Mouse (Mus musculus): ENCODE data around the gene Ugcg. TPM values are rescaled to one million over a fixed set of nuclear protein-coding genes. Genes with fewer than 3 reads are reported as not detected.

Gene Ugcg
- polyA plus RNA-seq, 1 experiment from 2014 or later = 13.6 TPM

DNA sequence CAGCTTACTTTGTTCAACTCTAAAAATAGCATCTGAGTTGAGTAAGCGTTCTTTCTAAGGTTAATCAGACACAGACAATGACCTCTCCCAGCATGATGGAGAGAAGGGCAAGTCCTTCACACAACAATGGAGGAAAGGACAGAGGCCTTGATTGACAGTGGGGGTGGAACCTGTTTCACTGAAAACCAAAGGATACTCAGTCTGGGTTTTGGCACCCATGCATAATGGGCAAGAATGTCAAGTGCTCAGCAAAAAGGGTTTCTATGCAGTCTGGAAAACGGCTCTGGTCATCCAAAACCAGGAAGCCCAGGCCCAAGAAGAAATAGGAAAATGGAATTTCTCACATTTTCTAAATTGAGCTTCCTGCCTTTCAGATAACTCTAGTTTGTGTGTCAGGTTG is 16.4 kb upstream of the Ugcg start:
- 49% methylated on average over 2 of the region's 2 CpGs for WGBS
- no peak overlapping the region for H3K4me3 ChIP-seq
- no peak overlapping the region for H3K27ac ChIP-seq
- no peaks in the 10 kb centered on the region for H3K9me3 ChIP-seq
- H3K9ac ChIP-seq = no peak overlapping the region
- no peaks in the 10 kb centered on the region for H3K4me1 ChIP-seq
- H3K36me3 ChIP-seq = no peaks in the 10 kb centered on the region
- ATAC-seq (ENCODE audit: insufficient number of reproducible peaks, insufficient read depth, low FRiP score, low TSS enrichment) = no peak
- no peaks in the 10 kb centered on the region for H3K27me3 ChIP-seq
- H3K4me2 ChIP-seq (replicated peaks) = no peak overlapping the region

DNA sequence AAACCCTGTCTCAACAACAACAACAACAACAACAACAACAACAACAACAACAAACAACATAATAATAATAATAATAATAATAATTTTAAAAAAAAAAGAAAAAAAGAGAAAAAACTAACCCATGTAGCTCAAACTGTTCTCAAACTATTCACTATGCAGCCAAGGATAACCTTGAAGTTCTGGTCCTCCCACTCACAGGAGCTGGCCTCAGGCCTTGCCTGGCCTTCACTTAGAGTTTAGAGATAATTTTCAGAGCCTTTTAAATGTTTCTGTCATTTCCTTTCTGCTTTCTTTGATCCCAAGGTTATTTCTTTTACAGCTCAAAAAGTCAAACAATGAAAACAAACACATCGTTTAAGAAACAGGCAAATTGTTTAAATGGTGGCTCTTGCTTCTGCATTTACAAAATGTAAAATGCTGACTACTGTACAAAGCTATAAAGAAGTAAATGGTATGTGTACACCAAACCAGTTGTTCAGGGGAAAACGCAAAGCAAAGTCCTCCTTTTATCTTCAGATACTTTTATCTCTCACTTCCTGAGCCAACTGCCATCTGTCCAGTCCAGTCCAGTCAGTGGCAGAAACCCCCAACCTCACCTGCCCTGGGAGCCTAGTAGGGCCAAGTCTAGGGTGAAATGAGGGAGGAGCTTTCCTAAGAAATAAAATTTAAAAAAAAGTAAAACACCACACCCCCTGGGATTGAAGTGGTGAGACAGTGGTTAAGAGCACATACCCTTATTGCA is 15.7 kb upstream of the Ugcg start:
- ATAC-seq (ENCODE audit: insufficient number of reproducible peaks, insufficient read depth, low FRiP score, low TSS enrichment) = no peak
- WGBS = 75% methylated on average over 2 of the region's 2 CpGs
- Histone ChIP-seq H3K4me1 (no peaks in the 10 kb centered on the region), H3K27ac (no peak overlapping the region), H3K4me3 (no peak overlapping the region), H3K4me2 (replicated peaks) (no peak overlapping the region), H3K27me3 (no peaks in the 10 kb centered on the region), H3K36me3 (no peaks in the 10 kb centered on the region), H3K9me3 (no peaks in the 10 kb centered on the region), H3K9ac (no peak overlapping the region)

GRCm38 (mm10) chr4:59175003-59175402 is 14.1 kb upstream of the Ugcg start:
- Histone ChIP-seq H3K27ac (no peak overlapping the region), H3K36me3 (no peaks in the 10 kb centered on the region), H3K4me2 (replicated peaks) (no peak overlapping the region), H3K4me1 (no peaks in the 10 kb centered on the region), H3K27me3 (no peaks in the 10 kb centered on the region), H3K9ac (no peak overlapping the region), H3K4me3 (no peak overlapping the region), H3K9me3 (no peaks in the 10 kb centered on the region)
- no peak for ATAC-seq (ENCODE audit: insufficient number of reproducible peaks, insufficient read depth, low FRiP score, low TSS enrichment)
- WGBS = 67% methylated on average over 4 of the region's 4 CpGs

- Histone ChIP-seq H3K4me3 (no peak overlapping the region), H3K36me3 (no peaks in the 10 kb centered on the region), H3K27ac (no peak overlapping the region), H3K27me3 (no peaks in the 10 kb centered on the region), H3K4me2 (replicated peaks) (no peak overlapping the region), H3K9me3 (no peaks in the 10 kb centered on the region), H3K9ac (no peak overlapping the region), H3K4me1 (no peaks in the 10 kb centered on the region)
- no peak for ATAC-seq (ENCODE audit: insufficient number of reproducible peaks, insufficient read depth, low FRiP score, low TSS enrichment)
- WGBS = 33% methylated on average over 6 of the region's 6 CpGs
These were observed 13.1 kb upstream of the Ugcg start for GRCm38 (mm10) chr4:59175929-59176328.

- Histone ChIP-seq H3K36me3 (no peaks in the 10 kb centered on the region), H3K4me2 (replicated peaks) (no peak overlapping the region), H3K9ac (no peak overlapping the region), H3K27me3 (no peaks in the 10 kb centered on the region), H3K9me3 (no peaks in the 10 kb centered on the region), H3K4me1 (no peaks in the 10 kb centered on the region), H3K4me3 (no peak overlapping the region), H3K27ac (no peak overlapping the region)
- 86% methylated on average over 2 of the region's 2 CpGs for WGBS
- ATAC-seq (ENCODE audit: insufficient number of reproducible peaks, insufficient read depth, low FRiP score, low TSS enrichment) = no peak
These were observed 11.5 kb upstream of the Ugcg start for GRCm38 (mm10) chr4:59177566-59177965.

GRCm38 (mm10) chr4:59181320-59182271 is 7.5 kb upstream of the Ugcg start:
- WGBS = 56% methylated on average over 5 of the region's 5 CpGs
- H3K9me3 ChIP-seq = no peaks in the 10 kb centered on the region
- H3K36me3 ChIP-seq = no peaks in the 10 kb centered on the region
- ATAC-seq (ENCODE audit: insufficient number of reproducible peaks, insufficient read depth, low FRiP score, low TSS enrichment) = no peak
- H3K27ac ChIP-seq = no peak overlapping the region
- no peaks in the 10 kb centered on the region for H3K27me3 ChIP-seq
- H3K4me1 ChIP-seq = no peaks in the 10 kb centered on the region
- H3K9ac ChIP-seq = no peak overlapping the region
- H3K4me3 ChIP-seq = no peak overlapping the region
- H3K4me2 ChIP-seq (replicated peaks) = no peak overlapping the region

DNA sequence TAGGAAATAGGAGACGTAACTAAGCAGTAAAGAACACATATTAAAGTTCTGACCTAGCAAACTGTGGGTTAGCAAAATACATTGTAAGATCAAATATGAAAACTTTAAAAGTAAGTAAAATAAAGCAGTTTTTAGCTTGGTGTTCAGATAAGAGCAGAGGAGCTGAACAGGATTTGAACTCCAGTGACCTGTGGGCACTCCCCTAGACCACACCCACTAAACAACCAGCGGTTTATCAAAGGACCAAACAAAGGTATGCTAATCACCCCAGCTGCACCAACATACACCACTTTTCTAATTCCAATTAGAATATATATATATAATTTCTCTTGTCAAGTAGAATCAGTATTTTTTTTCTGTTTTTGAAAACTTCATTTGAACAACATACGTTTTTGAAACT is 3.4 kb upstream of the Ugcg start:
- WGBS = 56% methylated on average over 3 of the region's 3 CpGs

GRCm38 (mm10) chr4:59187289-59187688 is 1.8 kb upstream of the Ugcg start:
- Histone ChIP-seq H3K4me1 (peaks cover 4% of the 10 kb centered on the region; the same call in 1 of the 2 replicates), H3K9ac (no peak overlapping the region), H3K36me3 (no peaks in the 10 kb centered on the region), H3K4me2 (replicated peaks) (no peak overlapping the region), H3K27ac (no peak overlapping the region), H3K9me3 (no peaks in the 10 kb centered on the region), H3K4me3 (no peak overlapping the region), H3K27me3 (no peaks in the 10 kb centered on the region)
- no peak for ATAC-seq (ENCODE audit: insufficient number of reproducible peaks, insufficient read depth, low FRiP score, low TSS enrichment)
- WGBS = 32% methylated on average over 3 of the region's 3 CpGs

More for the DNA sequence above, 3.4 kb upstream of the Ugcg start:
- Histone ChIP-seq H3K36me3 (no peaks in the 10 kb centered on the region), H3K4me2 (replicated peaks) (no peak overlapping the region), H3K9ac (no peak overlapping the region), H3K4me1 (peaks cover 4% of the 10 kb centered on the region; the same call in 1 of the 2 replicates), H3K27ac (no peak overlapping the region), H3K27me3 (no peaks in the 10 kb centered on the region), H3K4me3 (no peak overlapping the region), H3K9me3 (no peaks in the 10 kb centered on the region)
- no peak for ATAC-seq (ENCODE audit: insufficient number of reproducible peaks, insufficient read depth, low FRiP score, low TSS enrichment)

- Histone ChIP-seq H3K9me3 (no peaks in the 10 kb centered on the region), H3K27me3 (no peaks in the 10 kb centered on the region), H3K36me3 (no peaks in the 10 kb centered on the region), H3K27ac (peak overlapping the region; percentile 93; the same call in 1 of the 2 replicates), H3K4me1 (peaks cover 4% of the 10 kb centered on the region; the same call in 1 of the 2 replicates), H3K9ac (peak overlapping the region; percentile 96; the same call in 1 of the 2 replicates), H3K4me2 (replicated peaks) (peak overlapping the region; percentile 84), H3K4me3 (peak overlapping the region; percentile 93)
- 30% methylated on average over 4 of the region's 4 CpGs for WGBS
- no peak; the same call in 1 of the 2 replicates for ATAC-seq (ENCODE audit: insufficient number of reproducible peaks, insufficient read depth, low FRiP score, low TSS enrichment)
These were observed 619 bp upstream of the Ugcg start for GRCm38 (mm10) chr4:59188474-59188801.

GRCm38 (mm10) chr4:59189546-59190237 is 635 bp downstream of the Ugcg start:
- peak; percentile 75 for ATAC-seq (ENCODE audit: insufficient number of reproducible peaks, insufficient read depth, low FRiP score, low TSS enrichment)
- Histone ChIP-seq H3K9me3 (no peaks in the 10 kb centered on the region), H3K4me2 (replicated peaks) (peak overlapping the region; percentile 84), H3K9ac (peak overlapping the region; percentile 96), H3K27me3 (no peaks in the 10 kb centered on the region), H3K27ac (peak overlapping the region; percentile 93), H3K4me3 (peak overlapping the region; percentile 93), H3K36me3 (no peaks in the 10 kb centered on the region), H3K4me1 (peaks cover 4% of the 10 kb centered on the region; the same call in 1 of the 2 replicates)
- under 1% methylated on average over 47 of the region's 54 CpGs for WGBS

DNA sequence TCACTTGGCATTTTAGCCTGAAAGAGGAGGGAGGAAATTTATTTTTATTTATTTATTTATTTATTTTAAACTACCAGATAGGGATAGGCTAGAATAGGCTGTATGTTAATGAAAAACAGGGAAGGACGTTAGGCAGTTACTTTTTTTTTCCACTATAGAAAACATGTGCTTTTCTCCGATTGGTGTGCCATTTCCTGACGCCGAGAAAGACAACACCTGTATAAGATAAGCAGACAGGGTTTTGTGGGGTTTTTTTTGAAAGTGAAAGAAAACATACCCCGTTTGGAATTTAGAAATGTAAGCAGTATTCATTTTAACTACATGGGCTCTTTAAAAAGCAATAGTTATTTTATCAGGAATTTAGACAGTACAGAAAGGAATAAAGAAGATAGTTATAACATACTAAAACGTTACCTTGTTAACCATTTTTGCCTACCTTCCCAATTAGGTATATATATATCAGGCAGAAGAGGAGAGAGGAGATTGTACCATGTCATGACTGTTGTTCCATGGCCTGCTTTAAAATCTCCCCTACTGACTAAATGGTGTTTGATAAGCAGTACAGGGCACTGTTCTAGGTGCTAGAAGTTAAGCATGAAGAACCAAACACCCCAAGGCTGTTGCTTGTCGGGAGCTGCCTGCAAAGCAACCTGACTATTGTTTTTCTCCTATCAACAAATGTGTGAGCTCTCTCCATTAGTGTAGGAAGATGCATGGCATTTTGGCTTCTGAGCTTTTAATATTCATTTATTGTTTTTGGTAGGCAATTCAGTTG is 1.8 kb downstream of the Ugcg start:
- peak overlapping the region; percentile 84 for H3K4me2 ChIP-seq (replicated peaks)
- WGBS = 47% methylated on average over 7 of the region's 7 CpGs
- no peak overlapping the region for H3K9ac ChIP-seq
- H3K27me3 ChIP-seq = no peaks in the 10 kb centered on the region
- H3K4me1 ChIP-seq = peaks cover 4% of the 10 kb centered on the region; the same call in 1 of the 2 replicates
- no peak for ATAC-seq (ENCODE audit: insufficient number of reproducible peaks, insufficient read depth, low FRiP score, low TSS enrichment)
- no peaks in the 10 kb centered on the region for H3K9me3 ChIP-seq
- peak overlapping the region; percentile 93; the same call in 1 of the 2 replicates for H3K4me3 ChIP-seq
- no peak overlapping the region for H3K27ac ChIP-seq
- H3K36me3 ChIP-seq = no peaks in the 10 kb centered on the region

Data from embryonic facial prominence, embryonic 12.5 days (tissue).